In the genomic region with DNA sequence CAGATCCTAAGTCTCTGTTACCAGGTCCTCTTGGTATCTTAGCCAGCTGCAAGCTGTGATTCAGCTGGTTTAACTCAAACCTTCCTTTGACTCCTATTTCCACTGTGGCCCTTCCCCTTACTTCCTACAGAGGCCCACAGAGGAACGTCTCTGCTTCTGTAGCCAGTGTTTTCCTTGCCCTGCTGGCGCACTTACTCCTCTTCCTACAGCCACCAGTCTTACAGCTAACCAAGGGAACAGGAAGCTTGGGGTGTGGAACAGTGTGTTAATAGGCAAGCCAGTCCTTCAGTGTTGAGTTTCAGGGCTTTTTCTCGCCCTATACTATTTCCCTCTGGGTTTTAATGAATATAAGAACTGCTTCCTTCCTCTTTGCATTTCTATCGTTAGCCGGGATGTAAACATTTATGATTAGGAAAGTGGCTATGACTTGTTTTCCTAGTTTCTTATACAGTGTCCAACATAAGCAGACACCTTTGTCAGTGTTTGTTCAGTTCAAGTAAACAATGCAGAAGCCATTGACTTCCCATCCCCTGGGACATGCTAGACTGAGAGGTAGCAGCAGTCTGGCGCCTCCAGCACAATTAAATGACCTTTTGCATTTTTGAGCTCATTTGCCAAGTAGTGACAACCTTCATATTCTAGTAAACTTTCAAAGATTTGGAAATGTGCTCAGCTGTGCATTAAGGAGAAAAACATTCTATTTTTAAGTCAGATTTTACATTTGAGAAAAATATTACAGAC, we compare ENCODE assay signal across 14 mouse cellular contexts. TPM values are rescaled to one million over a fixed set of nuclear protein-coding genes. Genes with fewer than 3 reads are reported as not detected.
DNase-seq lines count a peak whose midpoint lies in the region; ATAC-seq and TF ChIP-seq lines count a peak whose summit lies in the region.
"Had no signal": no experiment of that assay in that cellular context is flagged by ENCODE, and none has a peak within 500 bp of the region (broad histone marks: within the 10 kb centered on the region; RNA-seq: fewer than 3 reads in every experiment).

No protein-coding gene starts in this region.

- intact Hi-C loops in heart, adult 2 months (cut with DNase I): no loop called here
- intact Hi-C loops in heart, postnatal 25 days (cut with DNase I): no loop called here

- WGBS in lung, embryonic 14.5 days: 54% methylated on average over 6 of the region's 6 CpGs
- 33% methylated on average over 6 of the region's 6 CpGs for WGBS in heart, adult 2 months
- 63% methylated on average over 6 of the region's 6 CpGs for WGBS in stomach, embryonic 16.5 days

- peak overlapping the region; percentile 10; the same call in 1 of the 2 replicates for H3K27ac ChIP-seq in lung, embryonic 14.5 days (ENCODE audit: low read depth)
- peak overlapping the region; percentile 75 for H3K27ac ChIP-seq in heart, adult 2 months
- H3K27ac ChIP-seq in stomach, embryonic 16.5 days (ENCODE audit: low read length): peak overlapping the region; percentile 43; the same call in 1 of the 2 replicates
- H3K27ac ChIP-seq: hindbrain, embryonic 12.5 days had no signal

- H3K9ac ChIP-seq in lung, embryonic 14.5 days: no peak overlapping the region
- H3K9ac ChIP-seq in heart, adult 2 months (ENCODE audit: low read depth, low read length): no peak overlapping the region
- no peak overlapping the region for H3K9ac ChIP-seq in stomach, embryonic 16.5 days (ENCODE audit: low read length)
- H3K9ac ChIP-seq: hindbrain, embryonic 12.5 days had no signal

- H3K4me2 ChIP-seq in lung, embryonic 14.5 days: no peak overlapping the region
- H3K4me2 ChIP-seq in stomach, embryonic 16.5 days (ENCODE audit: low read depth, low read length): no peak overlapping the region
- H3K4me2 ChIP-seq: hindbrain, embryonic 12.5 days had no signal

- H3K79me2 ChIP-seq in heart, adult 2 months (replicated peaks; ENCODE audit: control insufficient read depth, insufficient read depth, low read length): no peaks in the 10 kb centered on the region

- no peak for TF ChIP-seq CTCF in lung, embryonic 14.5 days (IDR thresholded peaks at IDR 0.05; ENCODE audit: low read depth)
- peak; percentile 43 for TF ChIP-seq CTCF in heart, adult 2 months (IDR thresholded peaks at IDR 0.05)

- no peaks in the 10 kb centered on the region for H3K9me3 ChIP-seq in lung, embryonic 14.5 days (ENCODE audit: low read depth, low read length)
- H3K9me3 ChIP-seq in stomach, embryonic 16.5 days (replicated peaks; ENCODE audit: control insufficient read depth, low read length): no peaks in the 10 kb centered on the region
- H3K9me3 ChIP-seq: hindbrain, embryonic 12.5 days had no signal

- no peak; the same call in 1 of the 2 replicates for ATAC-seq in lung, embryonic 14.5 days (ENCODE audit: insufficient read depth)
- no peak for ATAC-seq in stomach, embryonic 16.5 days (ENCODE audit: insufficient read depth, low FRiP score)
- no peak for ATAC-seq in inflammation-experienced regulatory T-cells, adult 6 months

- H3K4me3 ChIP-seq in lung, embryonic 14.5 days (ENCODE audit: low read depth, low read length): no peak overlapping the region
- no peak overlapping the region for H3K4me3 ChIP-seq in heart, adult 2 months
- H3K4me3 ChIP-seq in stomach, embryonic 16.5 days (replicated peaks; ENCODE audit: low read length): no peak overlapping the region
- H3K4me3 ChIP-seq: hindbrain, embryonic 12.5 days had no signal

- TF ChIP-seq EP300 in heart, adult 2 months (IDR thresholded peaks at IDR 0.05; ENCODE audit: insufficient read depth, low read depth, low read length): 0 out of 2 replicates have a peak, but pooled peaks have one; percentile 38

- peaks cover 35% of the 10 kb centered on the region; the same call in 1 of the 2 replicates for H3K36me3 ChIP-seq in lung, embryonic 14.5 days (ENCODE audit: insufficient read depth)
- peaks cover 13% of the 10 kb centered on the region for H3K36me3 ChIP-seq in heart, adult 2 months (ENCODE audit: control insufficient read depth, insufficient read depth, low read length)
- H3K36me3 ChIP-seq in stomach, embryonic 16.5 days (ENCODE audit: control insufficient read depth, insufficient read depth, low read length): 0 out of 2 replicates have a peak, but pooled peaks cover 7% of the 10 kb centered on the region

- DNase-seq in lung, embryonic 14.5 days: peak; percentile 26
- DNase-seq in lung, postnatal 25 days (ENCODE audit: low spot score): no peak
- peak; percentile 30 to 55 for DNase-seq in heart, adult 2 months
- peak; percentile 26 for DNase-seq in heart, postnatal 25 days (ENCODE audit: low spot score)
- DNase-seq in right cerebral cortex, postnatal 14 days: no peak
- no peak for DNase-seq in cerebellum, adult 11-12 months
- DNase-seq: adrenal gland, postnatal 36 days; cerebellum, postnatal 36 days; layer of hippocampus, adult 9-11 months; lung, postnatal 10 days; thymus, postnatal 25 days had no signal

- H3K27me3 ChIP-seq in lung, embryonic 14.5 days (ENCODE audit: insufficient read depth, low read length): no peaks in the 10 kb centered on the region
- H3K27me3 ChIP-seq in heart, adult 2 months (ENCODE audit: control insufficient read depth, insufficient read depth, low read length): no peaks in the 10 kb centered on the region
- no peaks in the 10 kb centered on the region for H3K27me3 ChIP-seq in stomach, embryonic 16.5 days (ENCODE audit: control insufficient read depth, insufficient read depth, low read length)
- H3K27me3 ChIP-seq: hindbrain, embryonic 12.5 days had no signal

- H3K4me1 ChIP-seq in lung, embryonic 14.5 days (ENCODE audit: insufficient read depth): no peaks in the 10 kb centered on the region
- peaks cover 8% of the 10 kb centered on the region for H3K4me1 ChIP-seq in heart, adult 2 months (ENCODE audit: control insufficient read depth, insufficient read depth, low read length)
- no peaks in the 10 kb centered on the region for H3K4me1 ChIP-seq in stomach, embryonic 16.5 days (ENCODE audit: control insufficient read depth, insufficient read depth, low read length)

- TF ChIP-seq POLR2A in heart, adult 2 months (IDR thresholded peaks at IDR 0.05; ENCODE audit: insufficient read depth, low read depth, low read length): peak; percentile 35; the same call in 1 of the 2 replicates

RNA-seq across cellular contexts. Expression of a gene that starts 25.7 kb away (rescaled TPM):
- 5.9 and 6.2 TPM in 2 replicates for polyA plus RNA-seq in lung, embryonic 14.5 days (2014; fragmentation: Nextera tagmentation; extraction: Ambion mirVana)
- total RNA-seq in heart, adult 2 months (2021): 1 to 10 TPM in 1 of 2 experiments, under 1 TPM in 1; 0.86 to 1.5 TPM
- polyA plus RNA-seq in heart, adult 2 months (2012; rRNA removed): 1.6 and 2.6 TPM in 2 replicates
- total RNA-seq in heart, postnatal 25 days (2021): 1 to 10 TPM in 1 of 2 experiments, under 1 TPM in 1; 0.78 to 1.6 TPM
- 7.5 and 9.1 TPM in 2 replicates for polyA plus RNA-seq in stomach, embryonic 16.5 days (2015; fragmentation: Nextera tagmentation; extraction: Ambion mirVana)
- polyA plus RNA-seq in inflammation-experienced regulatory T-cells, adult 6 months (2017; shearing (Covaris generic)): 1 to 10 TPM; 4.0 to 8.0 (median 7.9) TPM

RNA-seq across cellular contexts. Expression of a gene that starts 45.4 kb away (rescaled TPM):
- 15.6 and 16.2 TPM in 2 replicates for polyA plus RNA-seq in lung, embryonic 14.5 days (2014; fragmentation: Nextera tagmentation; extraction: Ambion mirVana)
- 10 to 100 TPM; 13.9 to 14.4 TPM for total RNA-seq in heart, adult 2 months (2021)
- polyA plus RNA-seq in heart, adult 2 months (2012; rRNA removed): 3.1 and 8.0 TPM in 2 replicates
- 10 to 100 TPM; 12.6 to 14.6 TPM for total RNA-seq in heart, postnatal 25 days (2021)
- 23.4 and 26.3 TPM in 2 replicates for polyA plus RNA-seq in stomach, embryonic 16.5 days (2015; fragmentation: Nextera tagmentation; extraction: Ambion mirVana)
- polyA plus RNA-seq in inflammation-experienced regulatory T-cells, adult 6 months (2017; shearing (Covaris generic)): 10 to 100 TPM; 10.7 to 32.2 (median 22.0) TPM

Comparison
In these comparisons a context has a peak if more than half of its experiments do, and no peak if none do; other contexts are left out.
1. DNase-seq: peak in lung, embryonic 14.5 days (single experiment), heart, adult 2 months (2 of 2) and heart, postnatal 25 days (single experiment); none in lung, postnatal 25 days (single experiment), right cerebral cortex, postnatal 14 days (single experiment) and cerebellum, adult 11-12 months (single experiment).
2. H3K27ac ChIP-seq: peak in every context shown above with its lines; median percentile 75 in heart, adult 2 months; 43 in stomach, embryonic 16.5 days; 10 in lung, embryonic 14.5 days.